Mouse (Mus musculus) small intestine, adult 2 months (tissue): ENCODE measurements around the gene Pdxk.

ENCODE experiments used
- CTCF ChIP-seq: fragments of 200-500 bp; IDR thresholded peaks from 2 replicates; pipeline ENCODE4 v1.5.1; 2012; ENCODE audit warnings: low read depth, mild to moderate bottlenecking, control low read depth, inconsistent platforms, low read length, moderate library complexity, mixed read lengths; ENCODE audit not compliant: insufficient replicate concordance, insufficient read length; ENCODE audit errors: extremely low read depth
- POLR2A ChIP-seq: fragments of 200-500 bp; IDR thresholded peaks from 2 replicates; pipeline ENCODE4 v1.6.1; 2012; ENCODE audit warnings: low read depth, mild to moderate bottlenecking, control low read depth, inconsistent platforms, low read length, moderate library complexity

- TF ChIP-seq CTCF (no peak), POLR2A (no peak)
Observed at GRCm38 (mm10) chr10:78401127-78401526, 63.6 kb downstream of the Pdxk start.
